Mouse (Mus musculus): ENCODE data around the gene Vmn1r177. TPM values are rescaled to one million over a fixed set of nuclear protein-coding genes. Genes with fewer than 3 reads are reported as not detected.
"Not testable (repeated sequence)": the region's sequence is repeated elsewhere in the genome, so short reads cannot be mapped to it uniquely, and the experiment has no call there.

The Vmn1r177 gene
- polyA plus RNA-seq (2015; fragmentation: Nextera tagmentation; extraction: Ambion mirVana), result not detected in 2 replicates

DNA sequence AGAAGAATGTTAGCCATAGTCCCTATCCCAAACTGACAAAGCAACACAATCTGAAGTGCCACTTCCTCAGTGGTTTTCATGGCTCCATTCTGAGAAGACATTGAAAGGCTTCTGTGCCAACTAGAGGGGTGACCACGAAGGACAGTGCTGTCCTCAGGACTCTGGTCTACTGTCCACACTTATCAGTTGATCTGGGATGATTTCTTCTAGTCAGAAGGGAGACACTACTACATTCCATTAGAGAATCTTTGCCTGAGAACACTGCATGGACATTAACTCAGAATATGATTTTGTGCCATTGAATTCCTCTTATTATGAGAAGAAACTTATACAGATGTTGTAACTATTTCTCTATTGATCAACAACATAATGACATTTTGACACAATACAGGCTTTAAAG is at the start of gene Vmn1r177:
Gene Vmn1r177 (minus strand): TSS at position 101 of the 400 bp plus-strand sequence.
- H3K27me3 ChIP-seq; H3K27ac ChIP-seq; H3K9me3 ChIP-seq (replicated peaks); ATAC-seq (replicated peaks; ENCODE audit: insufficient number of reproducible peaks, insufficient read depth, low FRiP score, low read depth); H3K9ac ChIP-seq; H3K4me2 ChIP-seq; H3K4me1 ChIP-seq (replicated peaks); H3K36me3 ChIP-seq; H3K4me3 ChIP-seq: not testable (repeated sequence)
- WGBS, result 0% methylated on average over 1 of the region's 1 CpGs

GRCm38 (mm10) chr7:23891709-23892108 is 25.5 kb upstream of the Vmn1r177 start, which contains the start of gene Vmn1r178:
Vmn1r178 (plus strand) TSS chr7:23892009.
- ATAC-seq (replicated peaks; ENCODE audit: insufficient number of reproducible peaks, insufficient read depth, low FRiP score, low read depth), result no peak
- no peak within 1 kb of the TSS for H3K27ac ChIP-seq
- no peaks in the 10 kb centered on the region for H3K27me3 ChIP-seq
- no peak within 1 kb of the TSS for H3K9ac ChIP-seq
- no peaks in the 10 kb centered on the region for H3K36me3 ChIP-seq
- no peaks in the 10 kb centered on the region for H3K4me1 ChIP-seq (replicated peaks)
- H3K4me3 ChIP-seq, result no peak within 1 kb of the TSS
- no peaks in the 10 kb centered on the region for H3K9me3 ChIP-seq (replicated peaks)
- no peak within 1 kb of the TSS for H3K4me2 ChIP-seq
- 69% methylated on average over 1 of the region's 1 CpGs for WGBS

- not testable (repeated sequence) for H3K27ac ChIP-seq; H3K27me3 ChIP-seq; ATAC-seq (replicated peaks; ENCODE audit: insufficient number of reproducible peaks, insufficient read depth, low FRiP score, low read depth); H3K4me2 ChIP-seq; H3K36me3 ChIP-seq; H3K9ac ChIP-seq; H3K9me3 ChIP-seq (replicated peaks); H3K4me3 ChIP-seq; H3K4me1 ChIP-seq (replicated peaks)
- 58% methylated on average over 4 of the region's 4 CpGs for WGBS
Measured at GRCm38 (mm10) chr7:23876918-23877317, 10.7 kb upstream of the Vmn1r177 start.

DNA sequence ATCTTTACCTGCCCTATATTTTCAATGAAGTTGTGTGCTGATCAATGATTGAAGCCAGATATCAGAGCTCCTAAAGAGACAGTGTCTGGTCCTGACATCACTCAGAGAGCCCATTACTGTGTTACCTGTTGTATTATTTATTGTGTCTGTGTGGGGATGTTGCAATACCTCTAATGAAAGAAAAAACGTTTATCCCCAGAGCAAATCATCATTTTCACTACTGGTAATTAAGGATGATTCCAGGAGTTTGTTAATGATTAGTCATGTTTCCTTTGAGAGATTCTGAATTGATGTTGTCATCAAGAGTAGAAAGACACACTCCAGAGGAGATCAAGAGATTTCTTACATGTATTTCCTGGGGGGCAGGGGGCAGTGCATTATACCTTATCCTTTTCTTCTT is 29.0 kb downstream of the Vmn1r177 start, which contains the start of gene Vmn1r176:
Gene Vmn1r176 (minus strand): TSS at position 101 of the 400 bp plus-strand sequence.
- H3K27me3 ChIP-seq; H3K27ac ChIP-seq; ATAC-seq (replicated peaks; ENCODE audit: insufficient number of reproducible peaks, insufficient read depth, low FRiP score, low read depth); H3K4me2 ChIP-seq; H3K9me3 ChIP-seq (replicated peaks); H3K36me3 ChIP-seq; H3K9ac ChIP-seq; H3K4me3 ChIP-seq; H3K4me1 ChIP-seq (replicated peaks): not testable (repeated sequence)
- WGBS, result no CpG with 5 or more reads among the region's 1 CpGs

Other genes with a start within 250 kb of the Vmn1r177 start
- not detected in 2 replicates for gene Vmn1r171, start 235.7 kb downstream of the Vmn1r177 start, polyA plus RNA-seq (2015; fragmentation: Nextera tagmentation; extraction: Ambion mirVana)
- gene Vmn1r172, start 208.1 kb downstream of the Vmn1r177 start, polyA plus RNA-seq (2015; fragmentation: Nextera tagmentation; extraction: Ambion mirVana), result not detected in 2 replicates
- gene Vmn1r173, start 165.7 kb downstream of the Vmn1r177 start, polyA plus RNA-seq (2015; fragmentation: Nextera tagmentation; extraction: Ambion mirVana), result not detected in 2 replicates
- gene Vmn1r174, start 114.2 kb downstream of the Vmn1r177 start, polyA plus RNA-seq (2015; fragmentation: Nextera tagmentation; extraction: Ambion mirVana), result not detected in 2 replicates
- not detected in 2 replicates for gene Vmn1r175, start 55.8 kb downstream of the Vmn1r177 start, polyA plus RNA-seq (2015; fragmentation: Nextera tagmentation; extraction: Ambion mirVana)
- gene Vmn1r176, start 29.1 kb downstream of the Vmn1r177 start, polyA plus RNA-seq (2015; fragmentation: Nextera tagmentation; extraction: Ambion mirVana), result not detected in 2 replicates
- not detected in 2 replicates for gene Vmn1r178, start 25.6 kb upstream of the Vmn1r177 start, polyA plus RNA-seq (2015; fragmentation: Nextera tagmentation; extraction: Ambion mirVana)
- gene Vmn1r179, start 60.5 kb upstream of the Vmn1r177 start, polyA plus RNA-seq (2015; fragmentation: Nextera tagmentation; extraction: Ambion mirVana), result not detected in 2 replicates
- not detected in 2 replicates for gene Vmn1r180, start 84.2 kb upstream of the Vmn1r177 start, polyA plus RNA-seq (2015; fragmentation: Nextera tagmentation; extraction: Ambion mirVana)
- not detected in 2 replicates for gene Vmn1r181, start 108.2 kb upstream of the Vmn1r177 start, polyA plus RNA-seq (2015; fragmentation: Nextera tagmentation; extraction: Ambion mirVana)
- not detected in 2 replicates for gene V1rd19, start 135.2 kb upstream of the Vmn1r177 start, polyA plus RNA-seq (2015; fragmentation: Nextera tagmentation; extraction: Ambion mirVana)
- not detected in 2 replicates for gene Vmn1r183, start 186.8 kb upstream of the Vmn1r177 start, polyA plus RNA-seq (2015; fragmentation: Nextera tagmentation; extraction: Ambion mirVana)
- gene Zfp180, start 215.5 kb upstream of the Vmn1r177 start, polyA plus RNA-seq (2015; fragmentation: Nextera tagmentation; extraction: Ambion mirVana), result 11.5 and 14.2 TPM in 2 replicates
- gene Zfp112, start 245.9 kb upstream of the Vmn1r177 start, polyA plus RNA-seq (2015; fragmentation: Nextera tagmentation; extraction: Ambion mirVana), result 5.3 and 6.3 TPM in 2 replicates

All from heart, embryonic 15.5 days (tissue).